Mouse (Mus musculus): ENCODE data around the gene Rab1b.
"Not testable (repeated sequence)": the region's sequence is repeated elsewhere in the genome, so short reads cannot be mapped to it uniquely, and the experiment has no call there.

Gene Rab1b

GRCm38 (mm10) chr19:5106731-5107191, at the start of gene Rab1b:
Gene Rab1b, minus strand, starts transcription at chr19:5107072.
- peak; percentile 99 for DNase-seq

GRCm38 (mm10) chr19:5152261-5152660, 45.4 kb upstream of the Rab1b start:
- no peak for DNase-seq

GRCm38 (mm10) chr19:5151741-5152140, 44.9 kb upstream of the Rab1b start:
- no peak for DNase-seq

GRCm38 (mm10) chr19:5151331-5151730, 44.5 kb upstream of the Rab1b start:
- peak; percentile 72 for DNase-seq

GRCm38 (mm10) chr19:5150358-5150757, 43.5 kb upstream of the Rab1b start:
- no peak for DNase-seq

- DNase-seq: not testable (repeated sequence)
Observed at GRCm38 (mm10) chr19:5149041-5149440, 42.2 kb upstream of the Rab1b start.

GRCm38 (mm10) chr19:5139640-5140039, 32.8 kb upstream of the Rab1b start:
- peak; percentile 80 for DNase-seq

- DNase-seq: no peak
Observed at GRCm38 (mm10) chr19:5131237-5131636, 24.4 kb upstream of the Rab1b start.

GRCm38 (mm10) chr19:5129770-5130169, 22.9 kb upstream of the Rab1b start:
- no peak for DNase-seq

- no peak for DNase-seq
Observed at GRCm38 (mm10) chr19:5124055-5124614, 17.3 kb upstream of the Rab1b start.

GRCm38 (mm10) chr19:5123241-5123640, 16.4 kb upstream of the Rab1b start:
- DNase-seq: no peak

GRCm38 (mm10) chr19:5122492-5122891, 15.6 kb upstream of the Rab1b start:
- DNase-seq: no peak

GRCm38 (mm10) chr19:5118384-5118698, 11.5 kb upstream of the Rab1b start, which contains the start of gene Klc2:
Gene Klc2, minus strand, starts transcription at chr19:5118560.
- no peak for DNase-seq

GRCm38 (mm10) chr19:5117494-5118383, 10.9 kb upstream of the Rab1b start:
- peak; percentile 95 for DNase-seq

- no peak for DNase-seq
Observed at GRCm38 (mm10) chr19:5113783-5114182, 6.9 kb upstream of the Rab1b start.

GRCm38 (mm10) chr19:5109659-5110453, 3.0 kb upstream of the Rab1b start:
- peak; percentile 54 for DNase-seq

- peak; percentile 41 for DNase-seq
Observed at GRCm38 (mm10) chr19:5108702-5109101, 1.8 kb upstream of the Rab1b start.

GRCm38 (mm10) chr19:5108271-5108575, 1.4 kb upstream of the Rab1b start:
- DNase-seq: peak; percentile 71

- DNase-seq: peak; percentile 26
Observed at GRCm38 (mm10) chr19:5107556-5108270, 841 bp upstream of the Rab1b start.

GRCm38 (mm10) chr19:5106074-5106473, 798 bp downstream of the Rab1b start:
- peak; percentile 61 for DNase-seq

GRCm38 (mm10) chr19:5098363-5099143, 8.3 kb downstream of the Rab1b start, which contains the start of gene Cnih2:
Gene Cnih2, minus strand, starts transcription at chr19:5098521.
- peak; percentile 81 for DNase-seq

Data from kidney, postnatal 10 days (tissue).